Mouse (Mus musculus) megakaryocyte, embryonic 14.5 days (primary cell): ENCODE measurements at regions not wholly inside any gene's neighbourhood (a gene's known extent, or its start where the extent isn't known, plus 50 kb on each side); places are given as distances from the start of the nearest gene placed in this dataset.
A peak's percentile ranks its signal among the peaks of the same experiment; 100 is the strongest.

ENCODE experiments used
- H3K27me3 ChIP-seq: replicated peaks from 2 replicates; pipeline ENCODE3; 2012; ENCODE audit warnings: inconsistent platforms
- H3K36me3 ChIP-seq: replicated peaks from 2 replicates; pipeline ENCODE3; 2012; ENCODE audit warnings: low read length, inconsistent platforms, mixed read lengths
- H3K4me1 ChIP-seq: 2 replicates; pipeline ENCODE4 v1.6.1; 2012; ENCODE audit warnings: inconsistent platforms
- H3K4me3 ChIP-seq: replicated peaks from 2 replicates; pipeline ENCODE3; 2012; ENCODE audit warnings: moderate library complexity, mild to moderate bottlenecking, inconsistent platforms
- H3K9me3 ChIP-seq: 2 replicates; pipeline ENCODE4 v1.6.1; 2012; ENCODE audit warnings: inconsistent platforms
- FLI1 ChIP-seq: IDR thresholded peaks from 2 replicates; pipeline ENCODE4 v1.6.1; 2012; ENCODE audit warnings: low read length, inconsistent platforms, mixed read lengths
- GATA1 ChIP-seq: IDR thresholded peaks from 3 replicates; pipeline ENCODE4 v1.6.1; 2012; ENCODE audit warnings: mixed read lengths, low read length, inconsistent platforms, borderline replicate concordance

GRCm38 (mm10) chr7:133379373-133379772 is 222.6 kb downstream of the Tex36 start:
- Histone ChIP-seq H3K4me1 (peaks cover 7% of the 10 kb centered on the region), H3K27me3 (peaks cover 2% of the 10 kb centered on the region), H3K4me3 (no peak overlapping the region), H3K36me3 (no peaks in the 10 kb centered on the region), H3K9me3 (peaks cover 8% of the 10 kb centered on the region)
- TF ChIP-seq GATA1 (no peak), FLI1 (no peak)

DNA sequence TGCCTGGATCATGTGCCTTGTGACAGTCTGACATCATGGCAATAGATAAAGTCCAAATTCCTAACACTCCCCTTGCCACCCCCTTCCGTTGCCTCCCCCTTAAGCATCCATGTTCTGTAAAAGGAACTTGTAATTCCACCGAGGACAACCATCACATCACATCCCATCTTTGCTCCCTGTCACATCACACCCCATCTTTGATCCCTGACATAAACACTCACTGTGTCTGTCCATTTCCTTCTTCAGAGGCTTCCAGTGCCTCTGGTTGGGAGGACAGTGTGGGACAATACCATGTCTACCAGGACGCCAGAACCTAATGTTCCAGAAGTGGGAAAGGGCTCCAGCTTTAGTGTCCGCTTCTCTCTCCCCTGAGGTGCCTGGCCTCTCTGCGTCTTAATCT is 223.6 kb downstream of the Tex36 start:
- Histone ChIP-seq H3K4me3 (no peak overlapping the region), H3K9me3 (peaks cover 8% of the 10 kb centered on the region), H3K36me3 (no peaks in the 10 kb centered on the region), H3K27me3 (peaks cover 2% of the 10 kb centered on the region), H3K4me1 (peaks cover 7% of the 10 kb centered on the region)
- TF ChIP-seq GATA1 = no peak
- TF ChIP-seq FLI1 = no peak

- no peak overlapping the region for H3K4me3 ChIP-seq
- no peak for TF ChIP-seq FLI1
- TF ChIP-seq GATA1 = no peak
- no peaks in the 10 kb centered on the region for H3K36me3 ChIP-seq
- H3K4me1 ChIP-seq = peaks cover 2% of the 10 kb centered on the region; the same call in 1 of the 2 replicates
- peaks cover 4% of the 10 kb centered on the region for H3K9me3 ChIP-seq
- H3K27me3 ChIP-seq = peaks cover 2% of the 10 kb centered on the region
These were observed 225.0 kb downstream of the Tex36 start for GRCm38 (mm10) chr7:133376833-133377484.

- Histone ChIP-seq H3K27me3 (peaks cover 1% of the 10 kb centered on the region), H3K36me3 (no peaks in the 10 kb centered on the region), H3K4me3 (no peak overlapping the region), H3K4me1 (no peaks in the 10 kb centered on the region), H3K9me3 (no peaks in the 10 kb centered on the region)
- TF ChIP-seq FLI1 (no peak), GATA1 (no peak)
These were observed 229.3 kb downstream of the Tex36 start for GRCm38 (mm10) chr7:133372695-133373094.

- Histone ChIP-seq H3K27me3 (no peaks in the 10 kb centered on the region), H3K4me1 (no peaks in the 10 kb centered on the region), H3K36me3 (no peaks in the 10 kb centered on the region), H3K9me3 (no peaks in the 10 kb centered on the region), H3K4me3 (no peak overlapping the region)
- TF ChIP-seq FLI1 (no peak), GATA1 (no peak)
These were observed 231.4 kb downstream of the Tex36 start for GRCm38 (mm10) chr7:133370542-133370941.

DNA sequence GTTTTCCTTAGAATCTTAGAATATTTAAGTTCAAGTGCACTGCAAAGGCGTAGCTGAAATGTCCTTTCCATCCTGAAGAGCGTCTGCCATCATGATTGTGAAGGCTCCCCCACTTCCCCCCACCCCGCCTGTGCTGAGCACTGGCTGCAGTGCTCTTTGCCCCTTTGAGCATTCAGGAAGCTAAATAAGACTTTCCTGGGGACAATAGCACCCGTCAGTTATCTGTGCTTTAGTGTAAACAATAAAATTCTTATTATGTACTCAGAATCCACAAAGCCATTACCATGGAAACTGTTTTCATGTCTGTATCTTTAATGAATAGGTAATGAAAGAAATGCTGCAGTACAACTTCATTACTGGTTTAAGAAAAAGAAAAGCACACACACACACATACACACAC is 237.4 kb downstream of the Tex36 start:
- Histone ChIP-seq H3K36me3 (no peaks in the 10 kb centered on the region), H3K9me3 (no peaks in the 10 kb centered on the region), H3K27me3 (no peaks in the 10 kb centered on the region), H3K4me1 (no peaks in the 10 kb centered on the region), H3K4me3 (no peak overlapping the region)
- TF ChIP-seq FLI1 = no peak

GRCm38 (mm10) chr7:133328717-133329116 is 204.6 kb upstream of the Ctbp2 start:
- peaks cover 5% of the 10 kb centered on the region; the same call in 1 of the 2 replicates for H3K4me1 ChIP-seq
- H3K9me3 ChIP-seq = peaks cover 23% of the 10 kb centered on the region
- no peaks in the 10 kb centered on the region for H3K27me3 ChIP-seq
- H3K4me3 ChIP-seq = no peak overlapping the region
- TF ChIP-seq FLI1 (no peak), GATA1 (no peak)
- no peaks in the 10 kb centered on the region for H3K36me3 ChIP-seq

GRCm38 (mm10) chr7:133325548-133326190 is 201.5 kb upstream of the Ctbp2 start:
- H3K4me3 ChIP-seq = no peak overlapping the region
- no peaks in the 10 kb centered on the region for H3K36me3 ChIP-seq
- TF ChIP-seq FLI1 (no peak), GATA1 (no peak)
- H3K27me3 ChIP-seq = no peaks in the 10 kb centered on the region
- peaks cover 27% of the 10 kb centered on the region for H3K9me3 ChIP-seq
- H3K4me1 ChIP-seq = peaks cover 5% of the 10 kb centered on the region; the same call in 1 of the 2 replicates

DNA sequence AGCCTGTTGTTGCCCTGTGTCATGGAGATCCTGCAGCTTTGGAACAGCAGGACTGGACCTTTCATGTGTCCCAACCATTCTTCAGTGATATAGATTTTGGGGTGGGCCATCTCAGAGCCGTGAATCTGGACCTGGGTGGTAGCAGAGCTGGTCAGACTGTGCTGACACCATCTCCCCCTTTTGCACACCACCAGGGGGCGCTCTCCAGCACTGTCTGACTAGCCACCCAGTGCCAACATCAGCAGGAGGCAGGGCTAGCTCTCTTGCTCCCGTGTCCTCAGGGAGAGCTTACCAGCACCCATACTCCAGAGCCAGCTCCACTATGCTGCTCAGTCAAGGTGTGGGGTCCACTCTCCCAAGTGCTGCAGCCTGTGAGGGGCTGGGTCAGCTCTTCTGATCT is 199.8 kb upstream of the Ctbp2 start:
- Histone ChIP-seq H3K9me3 (peaks cover 33% of the 10 kb centered on the region), H3K4me1 (peaks cover 5% of the 10 kb centered on the region; the same call in 1 of the 2 replicates), H3K36me3 (no peaks in the 10 kb centered on the region), H3K27me3 (no peaks in the 10 kb centered on the region), H3K4me3 (peak overlapping the region; percentile 53)
- no peak for TF ChIP-seq FLI1
- TF ChIP-seq GATA1 = no peak

DNA sequence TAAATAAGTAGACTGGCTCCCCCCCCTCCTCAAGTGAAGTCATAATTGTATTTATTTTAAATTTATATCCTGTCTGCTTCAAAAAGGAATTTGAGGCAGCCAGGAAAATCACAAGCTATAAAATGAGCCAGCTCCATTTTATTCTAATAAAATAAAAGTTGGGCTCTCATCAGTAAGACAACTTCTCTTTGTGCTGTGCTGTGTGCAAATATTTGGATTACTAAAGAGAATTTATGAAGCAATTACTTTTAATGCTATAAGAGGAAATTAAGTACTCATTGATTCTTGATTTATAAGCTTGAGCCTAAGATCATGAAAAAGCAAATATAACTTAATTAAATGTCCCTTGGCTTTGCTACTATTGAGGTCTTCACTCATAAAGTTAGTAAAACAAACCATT is 193.4 kb upstream of the Ctbp2 start:
- Histone ChIP-seq H3K27me3 (peaks cover 7% of the 10 kb centered on the region), H3K4me3 (no peak overlapping the region), H3K9me3 (peaks cover 13% of the 10 kb centered on the region), H3K4me1 (peaks cover 12% of the 10 kb centered on the region), H3K36me3 (no peaks in the 10 kb centered on the region)
- TF ChIP-seq FLI1 (no peak), GATA1 (no peak)
